Mouse (Mus musculus) heart, postnatal 14 days (tissue): ENCODE measurements at regions not wholly inside any gene's neighbourhood (a gene's known extent, or its start where the extent isn't known, plus 50 kb on each side); places are given as distances from the start of the nearest gene placed in this dataset.

Experiments used
- DNase-seq, 2 experiments: peaks; one replicate each; pipeline ENCODE4 v3.0.0; 2021 to 2022
- intact Hi-C: fragments of 180-260 bp; cut with DNase I; formaldehyde crosslinking; loops from one replicate; pipeline ENCODE4 v1.15.1; 2025

DNA sequence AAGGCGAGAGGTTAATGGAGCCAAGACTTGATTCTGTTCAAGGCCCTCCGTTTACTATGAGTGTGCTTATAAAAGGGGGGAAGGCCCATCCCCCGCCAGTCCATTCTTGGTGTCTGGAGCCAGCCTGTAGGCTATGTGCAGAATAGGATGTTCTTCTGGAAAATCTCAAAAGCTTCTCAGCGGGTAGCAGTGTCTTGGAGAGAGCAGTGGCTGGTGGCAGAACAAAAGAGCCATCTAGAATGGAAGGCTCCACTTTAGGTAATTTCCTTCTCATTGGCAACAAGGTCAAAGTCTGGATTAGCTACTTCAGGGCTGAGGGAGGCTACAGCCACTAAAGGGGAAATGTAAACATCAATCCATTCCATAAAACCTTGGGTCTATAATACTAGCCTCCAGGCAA, 1150.8 kb upstream of the Ptprd start:
- intact Hi-C loops: no loop called here

DNA sequence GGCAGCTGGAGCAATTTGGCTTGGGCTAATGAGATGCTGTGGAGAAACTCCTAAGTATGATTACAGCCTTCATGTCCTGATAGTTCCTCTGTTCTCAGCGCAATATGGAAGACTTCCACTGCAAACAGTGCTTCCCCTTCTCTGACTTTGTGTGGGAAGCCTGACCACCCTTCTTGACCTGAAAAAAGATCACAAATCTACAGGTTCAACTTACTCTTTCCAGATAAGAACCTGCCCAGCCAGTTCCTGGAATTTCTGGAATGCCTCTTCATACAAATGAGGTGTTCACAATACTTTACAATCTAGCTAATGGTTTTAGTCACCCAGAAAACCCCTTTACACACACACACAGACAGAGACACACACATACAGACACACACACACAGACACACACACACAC, 1146.0 kb upstream of the Ptprd start:
- DNase-seq: no peak
- intact Hi-C loops: no loop called here

More for the DNA sequence above, 1150.8 kb upstream of the Ptprd start:
- DNase-seq: no peak

GRCm38 (mm10) chr4:79309890-79310727, 1098.3 kb upstream of the Ptprd start:
- intact Hi-C loops: loop anchor here (2.0 kb wide), 1 partner anchor 15 kb away; no protein-coding TSS in a partner anchor

GRCm38 (mm10) chr4:79291091-79291490, 1079.3 kb upstream of the Ptprd start:
- DNase-seq: no peak
- intact Hi-C loops: no loop called here

More at GRCm38 (mm10) chr4:79309890-79310727, 1098.3 kb upstream of the Ptprd start:
- DNase-seq: no peak

DNA sequence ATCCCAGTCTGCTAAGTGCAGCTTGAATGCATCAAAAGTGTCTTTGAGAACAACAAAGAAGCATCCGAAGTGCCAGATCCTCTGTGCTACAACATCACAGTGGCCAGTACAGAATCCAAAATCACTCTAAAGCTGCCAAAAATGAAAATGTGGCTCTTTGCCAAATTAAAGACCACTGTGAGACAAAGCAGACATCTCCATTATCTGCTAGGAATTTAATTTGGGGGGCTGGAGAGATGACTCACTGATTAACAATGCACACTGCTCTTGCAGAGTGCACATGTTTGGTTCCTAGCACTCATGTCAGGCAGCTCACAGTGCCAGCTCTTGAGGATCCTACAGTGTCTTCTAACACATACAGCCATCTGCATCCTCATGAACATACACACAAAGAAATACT, 1053.3 kb upstream of the Ptprd start:
- intact Hi-C loops: no loop called here
- no peak for DNase-seq

GRCm38 (mm10) chr4:79243184-79243583, 1031.4 kb upstream of the Ptprd start:
- no peak for DNase-seq
- intact Hi-C loops: no loop called here

- no peak for DNase-seq
- intact Hi-C loops: no loop called here
Measured at GRCm38 (mm10) chr4:79241647-79242046, 1029.9 kb upstream of the Ptprd start.

GRCm38 (mm10) chr4:79224101-79224734, 1012.5 kb upstream of the Ptprd start:
- intact Hi-C loops: no loop called here
- DNase-seq: no peak
